Mouse (Mus musculus) stomach, postnatal 0 days (tissue): ENCODE results near the gene Atp1b2. TPM values are rescaled to one million over a fixed set of nuclear protein-coding genes. Genes with fewer than 3 reads are reported as not detected.

Experiments
- ATAC-seq: fragments of 200-750 bp; cut with Nextera tagmentation; 2 replicates; pipeline ENCODE4 v1.8.0; 2017; ENCODE audit not compliant: low FRiP score, low TSS enrichment
- DNase-seq: peaks from one replicate; pipeline ENCODE4 v3.0.0-alpha.2; 2016; ENCODE audit warnings: low spot score
- H3K27ac ChIP-seq: fragments of 300-500 bp; sonication (generic); replicated peaks from 2 replicates; pipeline ENCODE4 v1.5.1; 2014; ENCODE audit warnings: mild to moderate bottlenecking, control low read depth
- H3K27me3 ChIP-seq: fragments of 300-500 bp; sonication (generic); 2 replicates; pipeline ENCODE4 v1.6.1; 2014; ENCODE audit warnings: low read length; ENCODE audit not compliant: control insufficient read depth, insufficient read depth
- H3K36me3 ChIP-seq: fragments of 300-500 bp; sonication (generic); 2 replicates; pipeline ENCODE4 v1.6.1; 2014; ENCODE audit warnings: low read length, mixed read lengths; ENCODE audit not compliant: control insufficient read depth, insufficient read depth
- H3K4me1 ChIP-seq: fragments of 300-500 bp; sonication (generic); replicated peaks from 2 replicates; pipeline ENCODE4 v1.6.1; 2014; ENCODE audit warnings: antibody characterized with exemption; ENCODE audit not compliant: control insufficient read depth, insufficient read depth
- H3K4me2 ChIP-seq: fragments of 300-500 bp; sonication (generic); replicated peaks from 2 replicates; pipeline ENCODE4 v1.6.1; 2014; ENCODE audit warnings: low read depth, mild to moderate bottlenecking, control low read depth, moderate library complexity
- H3K4me3 ChIP-seq: fragments of 300-500 bp; sonication (generic); 2 replicates; pipeline ENCODE4 v1.5.1; 2014; ENCODE audit warnings: low read depth, low read length, control low read depth
- H3K9ac ChIP-seq: fragments of 300-500 bp; sonication (generic); 2 replicates; pipeline ENCODE4 v1.6.1; 2014; ENCODE audit warnings: mild to moderate bottlenecking, low read length, control low read depth, mixed read lengths
- H3K9me3 ChIP-seq: fragments of 300-500 bp; sonication (generic); 2 replicates; pipeline ENCODE4 v1.6.1; 2016; ENCODE audit warnings: low read length; ENCODE audit not compliant: control insufficient read depth
- CTCF ChIP-seq: IDR thresholded peaks from 2 replicates; pipeline ENCODE4 v1.5.1; 2016; ENCODE audit warnings: antibody characterized with exemption, low read depth, mild to moderate bottlenecking, moderate library complexity
- EP300 ChIP-seq: optimal IDR thresholded peaks from 2 replicates; pipeline ENCODE3; 2016; ENCODE audit warnings: antibody characterized with exemption
- WGBS: fragments of 180-500 bp; shearing (Covaris S2); extraction: QIAGEN DNeasy Blood & Tissue Kit; methylation state at CpG from one replicate; pipeline ENCODE4 v1.1.7; 2014; 5-methylcytosine and 5-hydroxymethylcytosine counted together
- polyA plus RNA-seq: library from polyadenylated mRNA; unstranded; fragments of >200 nt; fragmentation: Nextera tagmentation; extraction: Ambion mirVana; gene quantifications from 2 replicates; pipeline ENCODE4 v1.2.1, GENCODE M21; 2015

The Atp1b2 gene
- polyA plus RNA-seq, 1 experiment from 2014 or later: 5.3 TPM

GRCm38 (mm10) chr11:69594853-69595252 lies 10.9 kb downstream of the Atp1b2 start:
- TF ChIP-seq CTCF: no peak
- no peak for TF ChIP-seq EP300
- WGBS: 97% methylated on average over 6 of the region's 6 CpGs
- no peak for DNase-seq

GRCm38 (mm10) chr11:69592799-69593198 lies 12.9 kb downstream of the Atp1b2 start:
- no peak overlapping the region for H3K9ac ChIP-seq
- TF ChIP-seq EP300 (no peak), CTCF (no peak)
- H3K4me3 ChIP-seq: no peak overlapping the region
- ATAC-seq: no peak
- peaks cover 16% of the 10 kb centered on the region for H3K36me3 ChIP-seq
- no peak overlapping the region for H3K27ac ChIP-seq
- H3K4me1 ChIP-seq: no peaks in the 10 kb centered on the region
- WGBS: 80% methylated on average over 4 of the region's 4 CpGs
- no peaks in the 10 kb centered on the region for H3K9me3 ChIP-seq
- H3K27me3 ChIP-seq: no peaks in the 10 kb centered on the region
- DNase-seq: no peak
- no peak overlapping the region for H3K4me2 ChIP-seq

More at GRCm38 (mm10) chr11:69594853-69595252, 10.9 kb downstream of the Atp1b2 start:
- H3K27ac ChIP-seq: no peak overlapping the region
- no peaks in the 10 kb centered on the region for H3K9me3 ChIP-seq
- H3K9ac ChIP-seq: no peak overlapping the region
- peaks cover 1% of the 10 kb centered on the region; the same call in 1 of the 2 replicates for H3K36me3 ChIP-seq
- H3K27me3 ChIP-seq: no peaks in the 10 kb centered on the region
- peaks cover 2% of the 10 kb centered on the region; the same call in 1 of the 2 replicates for H3K4me1 ChIP-seq
- no peak for ATAC-seq
- no peak overlapping the region for H3K4me2 ChIP-seq
- H3K4me3 ChIP-seq: no peak overlapping the region

- no peak for TF ChIP-seq CTCF
- TF ChIP-seq EP300: no peak
- Histone ChIP-seq H3K4me2 (no peak overlapping the region), H3K27me3 (no peaks in the 10 kb centered on the region), H3K36me3 (peaks cover 21% of the 10 kb centered on the region), H3K9me3 (no peaks in the 10 kb centered on the region), H3K4me3 (no peak overlapping the region), H3K4me1 (no peaks in the 10 kb centered on the region), H3K9ac (no peak overlapping the region), H3K27ac (no peak overlapping the region)
- ATAC-seq (no peak), DNase-seq (no peak)
- WGBS: 70% methylated on average over 7 of the region's 7 CpGs
Measured at GRCm38 (mm10) chr11:69591899-69592637, 13.7 kb downstream of the Atp1b2 start.

GRCm38 (mm10) chr11:69591424-69591823 lies 14.3 kb downstream of the Atp1b2 start:
- Histone ChIP-seq H3K4me2 (no peak overlapping the region), H3K9me3 (no peaks in the 10 kb centered on the region), H3K4me1 (no peaks in the 10 kb centered on the region), H3K36me3 (peaks cover 21% of the 10 kb centered on the region), H3K27me3 (no peaks in the 10 kb centered on the region), H3K27ac (no peak overlapping the region), H3K9ac (no peak overlapping the region), H3K4me3 (no peak overlapping the region)
- WGBS: 89% methylated on average over 3 of the region's 3 CpGs
- TF ChIP-seq CTCF (no peak), EP300 (no peak)
- DNase-seq: no peak
- no peak for ATAC-seq

GRCm38 (mm10) chr11:69590622-69591021 lies 15.1 kb downstream of the Atp1b2 start:
- peaks cover 21% of the 10 kb centered on the region for H3K36me3 ChIP-seq
- TF ChIP-seq EP300 (no peak), CTCF (no peak)
- 93% methylated on average over 8 of the region's 8 CpGs for WGBS
- no peaks in the 10 kb centered on the region for H3K27me3 ChIP-seq
- no peak overlapping the region for H3K9ac ChIP-seq
- H3K27ac ChIP-seq: no peak overlapping the region
- ATAC-seq: no peak
- H3K4me1 ChIP-seq: no peaks in the 10 kb centered on the region
- H3K4me2 ChIP-seq: no peak overlapping the region
- DNase-seq: no peak
- no peaks in the 10 kb centered on the region for H3K9me3 ChIP-seq
- no peak overlapping the region for H3K4me3 ChIP-seq

GRCm38 (mm10) chr11:69589207-69589834 lies 16.4 kb downstream of the Atp1b2 start:
- Histone ChIP-seq H3K36me3 (peaks cover 21% of the 10 kb centered on the region), H3K9ac (no peak overlapping the region), H3K4me2 (no peak overlapping the region), H3K27me3 (no peaks in the 10 kb centered on the region), H3K27ac (no peak overlapping the region), H3K4me1 (no peaks in the 10 kb centered on the region), H3K9me3 (no peaks in the 10 kb centered on the region), H3K4me3 (no peak overlapping the region)
- TF ChIP-seq EP300: no peak
- TF ChIP-seq CTCF: no peak
- DNase-seq: no peak
- 87% methylated on average over 22 of the region's 22 CpGs for WGBS
- no peak for ATAC-seq
